Mouse (Mus musculus) intestine, embryonic 14.5 days (tissue): ENCODE results near the gene Ccl21a. TPM values are rescaled to one million over a fixed set of nuclear protein-coding genes. Genes with fewer than 3 reads are reported as not detected.
"Not testable (repeated sequence)": the region's sequence is repeated elsewhere in the genome, so short reads cannot be mapped to it uniquely, and the experiment has no call there.

Experiments used
- ATAC-seq: fragments of 200-750 bp; cut with Nextera tagmentation; replicated peaks from 2 replicates; pipeline ENCODE4 v1.8.0; 2017; ENCODE audit warnings: low read depth, moderate number of reproducible peaks, moderate TSS enrichment, moderate library complexity; ENCODE audit not compliant: low FRiP score, low TSS enrichment
- DNase-seq: peaks from one replicate; pipeline ENCODE4 v3.0.0-alpha.2; 2018; ENCODE audit warnings: low spot score
- H3K27ac ChIP-seq: fragments of 300-500 bp; sonication (generic); 2 replicates; pipeline ENCODE4 v1.5.1; 2014; ENCODE audit warnings: low read depth, mild to moderate bottlenecking, control low read depth
- H3K27me3 ChIP-seq: fragments of 300-500 bp; sonication (generic); replicated peaks from 2 replicates; pipeline ENCODE4 v1.6.1; 2014; ENCODE audit warnings: low read length, control low read depth; ENCODE audit not compliant: control insufficient read depth, insufficient read depth
- H3K36me3 ChIP-seq: fragments of 300-500 bp; sonication (generic); 2 replicates; pipeline ENCODE4 v1.6.1; 2014; ENCODE audit warnings: low read length, control low read depth; ENCODE audit not compliant: control insufficient read depth, insufficient read depth
- H3K4me1 ChIP-seq: fragments of 300-500 bp; sonication (generic); replicated peaks from 2 replicates; pipeline ENCODE4 v1.6.1; 2014; ENCODE audit warnings: low read length, control low read depth, mixed read lengths; ENCODE audit not compliant: control insufficient read depth, insufficient read depth
- H3K4me2 ChIP-seq: fragments of 300-500 bp; sonication (generic); 2 replicates; pipeline ENCODE4 v1.6.1; 2014; ENCODE audit warnings: low read length
- H3K4me3 ChIP-seq: fragments of 300-500 bp; sonication (generic); 2 replicates; pipeline ENCODE4 v1.5.1; 2014; ENCODE audit warnings: low read depth, low read length, control low read depth, mixed read lengths
- H3K9ac ChIP-seq: fragments of 300-500 bp; sonication (generic); 2 replicates; pipeline ENCODE4 v1.6.1; 2014; ENCODE audit warnings: mild to moderate bottlenecking, low read length
- H3K9me3 ChIP-seq: fragments of 300-500 bp; sonication (generic); 2 replicates; pipeline ENCODE4 v1.6.1; 2016; ENCODE audit warnings: low read length, control low read depth; ENCODE audit not compliant: control insufficient read depth
- WGBS: fragments of 180-500 bp; shearing (Covaris S2); extraction: QIAGEN DNeasy Blood & Tissue Kit; methylation state at CpG from one replicate; pipeline ENCODE4 v1.1.7; 2014; 5-methylcytosine and 5-hydroxymethylcytosine counted together
- polyA plus RNA-seq: library from polyadenylated mRNA; unstranded; fragments of >200 nt; fragmentation: Nextera tagmentation; extraction: Ambion mirVana; gene quantifications from 2 replicates; pipeline ENCODE4 v1.2.1, GENCODE M21; 2014

Gene Ccl21a
- polyA plus RNA-seq: 42.6 and 61.4 TPM in 2 replicates

DNA sequence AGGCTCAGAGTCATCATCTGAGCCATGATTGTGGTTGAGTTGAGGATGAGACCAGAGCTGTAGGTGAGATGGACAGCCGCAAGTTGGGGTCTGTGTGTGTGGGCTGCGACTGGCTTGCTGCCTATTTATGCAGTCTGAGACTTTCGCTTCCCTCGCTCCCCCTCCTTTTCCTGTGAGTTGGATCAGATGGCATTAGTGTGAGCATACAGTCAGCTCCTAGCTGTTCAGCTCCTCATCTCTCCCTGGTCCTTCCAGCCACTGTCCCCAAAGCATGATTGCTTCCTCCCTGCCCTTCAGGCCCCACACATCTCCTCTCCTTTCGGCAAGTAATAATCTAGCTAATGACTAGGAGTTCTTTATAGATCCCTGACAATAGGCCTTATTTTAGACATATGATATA is at the start of gene Ccl21a:
Ccl21a (minus strand) TSS at position 101 of the 400 bp plus-strand sequence.
- no CpG with 5 or more reads among the region's 5 CpGs for WGBS
- H3K9me3 ChIP-seq, H3K4me3 ChIP-seq, H3K27ac ChIP-seq, DNase-seq, ATAC-seq, H3K36me3 ChIP-seq, H3K27me3 ChIP-seq, H3K4me2 ChIP-seq, H3K9ac ChIP-seq, H3K4me1 ChIP-seq: not testable (repeated sequence)

- H3K9ac ChIP-seq, H3K27ac ChIP-seq, H3K36me3 ChIP-seq, H3K27me3 ChIP-seq, H3K4me2 ChIP-seq, ATAC-seq, H3K4me3 ChIP-seq, H3K4me1 ChIP-seq, H3K9me3 ChIP-seq, DNase-seq: not testable (repeated sequence)
- no CpG with 5 or more reads among the region's 6 CpGs for WGBS
Measured at GRCm38 (mm10) chr4:42756477-42756876, 17.3 kb downstream of the Ccl21a start, which contains the start of gene Ccl19. TSS of gene Ccl19 (minus strand) at chr4:42756577.

DNA sequence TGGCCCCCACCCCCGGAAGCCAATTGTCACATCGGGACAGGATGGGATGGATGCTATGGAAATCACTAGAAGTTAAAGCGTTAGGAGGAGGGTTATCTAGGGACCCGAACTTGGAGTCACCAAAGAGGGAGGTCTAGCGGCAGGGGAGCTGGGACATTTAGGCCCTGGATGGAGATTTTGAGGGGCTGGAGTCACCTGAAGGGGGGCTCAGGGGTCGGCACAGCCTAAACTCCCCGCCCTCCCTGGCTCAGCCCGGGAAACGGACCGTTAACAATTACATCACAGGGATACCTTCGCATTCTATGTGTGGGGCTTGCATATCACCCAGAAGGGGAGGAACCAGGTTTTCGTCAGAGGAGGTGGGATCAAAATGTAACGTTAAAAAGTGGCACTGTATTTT is 38.5 kb downstream of the Ccl21a start, which contains the start of gene 4930578G10Rik:
4930578G10Rik (plus strand) TSS at position 301 of the 400 bp plus-strand sequence.
- not testable (repeated sequence) for H3K4me3 ChIP-seq, H3K4me1 ChIP-seq, ATAC-seq, DNase-seq, H3K4me2 ChIP-seq, H3K9me3 ChIP-seq, H3K27me3 ChIP-seq, H3K9ac ChIP-seq, H3K36me3 ChIP-seq, H3K27ac ChIP-seq
- WGBS: no CpG with 5 or more reads among the region's 13 CpGs

Other genes starting within 250 kb of the Ccl21a start
- gene Fam205a2, start 245.8 kb downstream of the Ccl21a start, polyA plus RNA-seq: 0.05 TPM in 1 of 2 replicates, not detected in the other
- not detected in 2 replicates for gene Gm10591, start 161.8 kb downstream of the Ccl21a start, polyA plus RNA-seq
- 0.35 TPM in 1 of 2 replicates, not detected in the other for gene Gm2564, start 144.3 kb downstream of the Ccl21a start, polyA plus RNA-seq
- not detected in 2 replicates for gene Ccl27b, start 118.7 kb downstream of the Ccl21a start, polyA plus RNA-seq
- gene Il11ra2, start 112.1 kb downstream of the Ccl21a start, polyA plus RNA-seq: not detected in 2 replicates
- 0.34 TPM in 2 replicates for gene 4930578G10Rik, start 38.4 kb downstream of the Ccl21a start, polyA plus RNA-seq
- gene Ccl19, start 17.4 kb downstream of the Ccl21a start, polyA plus RNA-seq: not detected in 2 replicates
- not detected in 2 replicates for gene Fam205a1, start 79.9 kb upstream of the Ccl21a start, polyA plus RNA-seq
- gene Gm12394, start 82.8 kb upstream of the Ccl21a start, polyA plus RNA-seq: 0.14 TPM in 1 of 2 replicates, not detected in the other
- 0.43 and 0.81 TPM in 2 replicates for gene Fam205c, start 100.2 kb upstream of the Ccl21a start, polyA plus RNA-seq
- 1.6 and 1.9 TPM in 2 replicates for gene Phf24, start 142.7 kb upstream of the Ccl21a start, polyA plus RNA-seq
- 7.3 and 7.4 TPM in 2 replicates for gene Dnajb5, start 175.8 kb upstream of the Ccl21a start, polyA plus RNA-seq
- 0.44 and 0.97 TPM in 2 replicates for gene 1700022I11Rik, start 195.6 kb upstream of the Ccl21a start, polyA plus RNA-seq
- gene Vcp, start 226.5 kb upstream of the Ccl21a start, polyA plus RNA-seq: 481 and 510 TPM in 2 replicates
- 16.6 and 17.8 TPM in 2 replicates for gene Fancg, start 236.5 kb upstream of the Ccl21a start, polyA plus RNA-seq